Mouse (Mus musculus) ES-E14 (cell line): ENCODE results near the gene Lmod2.

Experiments used
- MAFK ChIP-seq: IDR thresholded peaks from 2 replicates; pipeline ENCODE4 v1.6.1; 2014; ENCODE audit warnings: mild to moderate bottlenecking, low read depth, low read length, inconsistent platforms; ENCODE audit not compliant: insufficient read depth
- ZNF384 ChIP-seq: IDR thresholded peaks from 2 replicates; pipeline ENCODE4 v1.6.1; 2012; ENCODE audit warnings: low read depth, low read length, inconsistent platforms

DNA sequence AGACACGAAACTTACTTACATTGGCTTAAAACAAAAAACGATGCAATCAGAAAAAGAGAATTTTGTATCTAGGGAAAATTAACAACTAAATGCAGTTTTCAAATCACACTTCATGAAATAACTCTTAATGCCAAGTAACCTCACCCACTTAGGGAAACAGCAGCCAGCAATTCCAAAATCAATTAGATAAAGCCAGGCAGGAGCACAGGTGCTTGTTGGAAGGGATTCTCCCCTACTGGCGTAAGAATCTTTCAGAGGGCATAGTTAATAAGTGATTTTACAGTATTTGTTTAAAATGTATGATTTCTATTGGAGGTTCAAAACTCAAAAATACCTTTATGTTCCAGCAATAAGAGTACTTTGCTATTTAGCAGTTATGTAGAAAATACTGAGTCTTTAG is 45.4 kb downstream of the Lmod2 start:
- TF ChIP-seq MAFK = no peak
- no peak for TF ChIP-seq ZNF384
